Mouse (Mus musculus) telencephalon, adult 2 months (tissue): Measurements from ENCODE around the gene Zfp853.

Source experiments
- DNase-seq: peaks from one replicate; pipeline ENCODE4 v3.0.0-alpha.2; 2011; ENCODE audit warnings: low read depth, low spot score

Gene Zfp853

DNA sequence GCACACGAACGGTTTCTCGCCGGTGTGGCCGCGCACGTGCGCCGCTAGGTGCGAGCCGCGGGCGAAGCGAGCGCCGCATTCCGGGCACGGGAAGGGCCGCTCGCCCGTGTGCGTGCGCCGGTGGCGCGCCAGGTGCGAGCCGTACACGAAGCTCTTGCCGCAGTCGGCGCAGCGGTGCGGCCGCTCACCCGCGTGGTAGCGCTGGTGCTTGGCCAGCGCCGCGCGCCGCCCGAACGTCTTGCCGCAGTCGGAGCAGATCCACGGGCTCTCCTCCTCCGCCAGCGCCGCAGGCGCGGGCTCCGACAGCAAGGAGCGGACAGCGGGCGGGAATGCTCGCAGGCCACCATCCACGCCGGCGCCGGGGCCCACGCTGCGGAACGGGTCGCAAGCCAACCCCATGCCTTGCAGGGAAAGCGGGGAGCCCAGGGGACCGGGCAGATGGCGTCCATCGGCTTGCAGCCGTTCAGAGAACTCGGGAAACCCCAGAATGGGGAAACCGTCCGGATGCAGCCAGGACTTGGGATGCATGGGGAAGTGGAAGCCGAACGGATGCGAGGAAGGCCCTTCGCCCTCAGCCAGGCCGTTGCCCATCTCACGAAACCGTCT, 39.4 kb downstream of the Zfp853 start:
- DNase-seq, result no peak

DNA sequence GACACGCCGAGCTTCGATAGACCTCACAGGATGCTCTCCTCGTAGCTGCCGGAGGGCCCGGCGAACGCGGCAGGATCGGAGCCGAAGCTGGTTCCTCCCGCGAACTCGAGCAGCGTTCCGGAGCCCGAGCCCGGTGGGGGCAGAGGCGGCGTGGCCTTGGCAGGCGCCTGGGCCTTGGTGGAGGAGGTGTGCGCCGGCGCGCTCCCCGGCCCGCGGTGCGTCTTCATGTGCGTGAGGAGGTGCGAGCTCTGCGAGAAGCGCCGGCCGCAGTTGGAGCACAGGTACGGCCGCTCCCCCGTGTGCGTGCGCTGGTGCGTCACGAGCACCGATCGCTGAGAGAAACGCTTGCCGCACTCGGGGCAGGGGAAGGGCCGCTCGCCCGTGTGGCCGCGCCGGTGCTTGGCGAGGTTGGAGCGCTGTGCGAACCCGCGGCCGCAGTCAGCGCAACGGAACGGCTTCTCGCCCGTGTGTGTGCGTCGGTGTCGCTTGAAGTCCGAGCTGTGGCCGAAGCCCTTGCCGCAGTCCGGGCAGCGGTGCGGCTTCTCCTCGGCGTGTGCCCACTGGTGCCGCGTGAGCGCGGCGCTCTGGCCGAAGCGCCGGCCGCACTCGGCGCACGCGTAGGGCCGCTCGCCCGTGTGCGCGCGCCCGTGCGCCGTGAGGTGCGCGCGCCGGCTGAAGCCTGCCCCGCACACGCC, 40.1 kb downstream of the Zfp853 start:
- no peak for DNase-seq

GRCm38 (mm10) chr5:143252791-143253185, 40.6 kb downstream of the Zfp853 start:
- DNase-seq, result no peak

DNA sequence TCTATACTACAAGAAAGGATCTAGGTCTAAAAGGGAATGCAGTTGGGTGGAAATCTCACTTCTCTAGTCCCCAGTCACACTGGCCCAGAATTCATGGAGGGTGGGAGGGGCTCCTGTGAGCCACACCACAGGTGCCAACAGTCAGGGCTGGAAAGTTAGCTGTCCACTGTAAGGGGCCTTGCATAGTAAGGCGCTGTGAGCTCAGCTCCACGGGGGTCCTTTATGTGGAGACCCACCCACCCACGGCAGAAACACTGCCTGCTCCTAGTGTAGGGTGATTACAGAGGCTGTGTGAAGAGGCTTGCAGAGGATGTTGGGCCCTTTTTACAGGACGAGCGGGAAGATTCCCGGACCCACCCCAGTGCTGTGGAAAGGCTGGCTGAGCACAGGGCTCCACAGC, 41.4 kb downstream of the Zfp853 start:
- DNase-seq, result no peak

DNA sequence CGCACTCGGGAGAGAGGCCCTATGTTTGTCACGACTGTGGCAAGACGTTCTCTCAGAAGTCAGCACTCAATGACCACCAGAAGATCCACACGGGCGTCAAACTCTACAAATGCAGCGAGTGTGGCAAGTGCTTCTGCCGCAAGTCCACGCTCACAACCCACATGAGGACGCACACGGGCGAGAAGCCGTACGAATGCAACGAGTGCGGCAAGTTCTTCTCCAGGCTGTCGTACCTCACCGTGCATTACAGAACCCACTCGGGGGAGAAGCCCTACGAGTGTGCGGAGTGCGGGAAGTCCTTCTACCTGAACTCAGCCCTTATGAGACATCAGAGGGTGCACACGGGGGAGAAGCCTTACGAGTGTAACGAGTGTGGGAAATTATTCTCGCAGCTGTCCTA, 48.5 kb downstream of the Zfp853 start:
- DNase-seq, result no peak
